Mouse (Mus musculus): ENCODE measurements around the gene Gm29609. TPM values are rescaled to one million over a fixed set of nuclear protein-coding genes. Genes with fewer than 3 reads are reported as not detected.

The Gm29609 gene
- polyA plus RNA-seq, 1 experiment from 2014 or later, result 1.3 TPM

- Histone ChIP-seq H3K27ac (replicated peaks) (no peak overlapping the region), H3K4me2 (replicated peaks) (no peak overlapping the region), H3K27me3 (no peaks in the 10 kb centered on the region), H3K4me1 (peaks cover 20% of the 10 kb centered on the region), H3K36me3 (peaks cover 73% of the 10 kb centered on the region), H3K9me3 (peaks cover 5% of the 10 kb centered on the region), H3K9ac (replicated peaks) (no peak overlapping the region), H3K4me3 (no peak overlapping the region)
- ATAC-seq (ENCODE audit: low FRiP score, low read depth), result no peak
- 90% methylated on average over 2 of the region's 2 CpGs for WGBS
These were observed 24.2 kb upstream of the Gm29609 start for GRCm38 (mm10) chr5:31203866-31204265.

- peaks cover 5% of the 10 kb centered on the region for H3K9me3 ChIP-seq
- 89% methylated on average over 7 of the region's 7 CpGs for WGBS
- peaks cover 20% of the 10 kb centered on the region for H3K4me1 ChIP-seq
- H3K4me3 ChIP-seq, result peak overlapping the region; percentile 73
- no peak for ATAC-seq (ENCODE audit: low FRiP score, low read depth)
- peak overlapping the region; percentile 80 for H3K27ac ChIP-seq (replicated peaks)
- peak overlapping the region; percentile 85 for H3K4me2 ChIP-seq (replicated peaks)
- H3K9ac ChIP-seq (replicated peaks), result peak overlapping the region; percentile 52
- no peaks in the 10 kb centered on the region for H3K27me3 ChIP-seq
- H3K36me3 ChIP-seq, result peaks cover 77% of the 10 kb centered on the region
These were observed 23.2 kb upstream of the Gm29609 start for GRCm38 (mm10) chr5:31202933-31203332.

GRCm38 (mm10) chr5:31201742-31202590, 22.3 kb upstream of the Gm29609 start, which contains the start of gene Zfp513:
Zfp513 (minus strand) TSS chr5:31202303.
- Histone ChIP-seq H3K4me3 (peak within 1 kb of the TSS; percentile 73), H3K9me3 (peaks cover 5% of the 10 kb centered on the region), H3K36me3 (peaks cover 77% of the 10 kb centered on the region), H3K27me3 (no peaks in the 10 kb centered on the region), H3K4me1 (peaks cover 20% of the 10 kb centered on the region), H3K27ac (replicated peaks) (peak within 1 kb of the TSS; percentile 83), H3K4me2 (replicated peaks) (peak within 1 kb of the TSS; percentile 85), H3K9ac (replicated peaks) (peak within 1 kb of the TSS; percentile 83)
- peak; percentile 98 for ATAC-seq (ENCODE audit: low FRiP score, low read depth)
- 1% methylated on average over 52 of the region's 53 CpGs for WGBS

GRCm38 (mm10) chr5:31201042-31201741, 21.5 kb upstream of the Gm29609 start:
- peak overlapping the region; percentile 85 for H3K4me2 ChIP-seq (replicated peaks)
- H3K36me3 ChIP-seq, result peaks cover 79% of the 10 kb centered on the region
- peaks cover 5% of the 10 kb centered on the region for H3K9me3 ChIP-seq
- ATAC-seq (ENCODE audit: low FRiP score, low read depth), result no peak
- 19% methylated on average over 13 of the region's 13 CpGs for whole genome bisulfite sequencing
- H3K27me3 ChIP-seq, result no peaks in the 10 kb centered on the region
- peak overlapping the region; percentile 83 for H3K27ac ChIP-seq (replicated peaks)
- peak overlapping the region; percentile 73 for H3K4me3 ChIP-seq
- peak overlapping the region; percentile 83 for H3K9ac ChIP-seq (replicated peaks)
- peaks cover 20% of the 10 kb centered on the region for H3K4me1 ChIP-seq

GRCm38 (mm10) chr5:31200327-31200768, 20.6 kb upstream of the Gm29609 start:
- Histone ChIP-seq H3K4me2 (replicated peaks) (peak overlapping the region; percentile 85), H3K4me3 (peak overlapping the region; percentile 5; the same call in 1 of the 2 replicates), H3K4me1 (peaks cover 20% of the 10 kb centered on the region), H3K9ac (replicated peaks) (no peak overlapping the region), H3K36me3 (peaks cover 81% of the 10 kb centered on the region), H3K27me3 (no peaks in the 10 kb centered on the region), H3K27ac (replicated peaks) (no peak overlapping the region), H3K9me3 (peaks cover 5% of the 10 kb centered on the region)
- WGBS, result 92% methylated on average over 27 of the region's 27 CpGs
- ATAC-seq (ENCODE audit: low FRiP score, low read depth), result no peak

- ATAC-seq (ENCODE audit: low FRiP score, low read depth), result no peak
- Histone ChIP-seq H3K27ac (replicated peaks) (no peak overlapping the region), H3K4me2 (replicated peaks) (0 out of 2 replicates have a peak overlapping the region, but pooled peaks have one; percentile 85), H3K9me3 (peaks cover 5% of the 10 kb centered on the region), H3K4me1 (peaks cover 20% of the 10 kb centered on the region), H3K4me3 (peak overlapping the region; percentile 5; the same call in 1 of the 2 replicates), H3K27me3 (no peaks in the 10 kb centered on the region), H3K36me3 (peaks cover 82% of the 10 kb centered on the region), H3K9ac (replicated peaks) (no peak overlapping the region)
- 89% methylated on average over 9 of the region's 9 CpGs for WGBS
These were observed 20.2 kb upstream of the Gm29609 start for GRCm38 (mm10) chr5:31199893-31200292.

- no peak overlapping the region for H3K4me2 ChIP-seq (replicated peaks)
- peaks cover 25% of the 10 kb centered on the region for H3K4me1 ChIP-seq
- no peak overlapping the region for H3K27ac ChIP-seq (replicated peaks)
- peaks cover 5% of the 10 kb centered on the region for H3K9me3 ChIP-seq
- peaks cover 81% of the 10 kb centered on the region for H3K36me3 ChIP-seq
- no peak for ATAC-seq (ENCODE audit: low FRiP score, low read depth)
- H3K9ac ChIP-seq (replicated peaks), result no peak overlapping the region
- no peaks in the 10 kb centered on the region for H3K27me3 ChIP-seq
- WGBS, result 93% methylated on average over 19 of the region's 19 CpGs
- no peak overlapping the region for H3K4me3 ChIP-seq
These were observed 19.7 kb upstream of the Gm29609 start for GRCm38 (mm10) chr5:31199321-31199892.

- H3K36me3 ChIP-seq, result peaks cover 74% of the 10 kb centered on the region
These were observed 19.1 kb upstream of the Gm29609 start for GRCm38 (mm10) chr5:31198616-31199320.

GRCm38 (mm10) chr5:31198170-31198569, 18.5 kb upstream of the Gm29609 start:
- H3K9me3 ChIP-seq, result peaks cover 5% of the 10 kb centered on the region
- no peak overlapping the region for H3K9ac ChIP-seq (replicated peaks)
- no peak for ATAC-seq (ENCODE audit: low FRiP score, low read depth)
- peaks cover 68% of the 10 kb centered on the region for H3K36me3 ChIP-seq
- no peak overlapping the region for H3K4me3 ChIP-seq
- H3K27ac ChIP-seq (replicated peaks), result no peak overlapping the region
- WGBS, result 89% methylated on average over 9 of the region's 9 CpGs
- H3K27me3 ChIP-seq, result no peaks in the 10 kb centered on the region
- peaks cover 32% of the 10 kb centered on the region for H3K4me1 ChIP-seq
- H3K4me2 ChIP-seq (replicated peaks), result no peak overlapping the region

More at GRCm38 (mm10) chr5:31198616-31199320, 19.1 kb upstream of the Gm29609 start:
- no peak overlapping the region for H3K9ac ChIP-seq (replicated peaks)
- H3K9me3 ChIP-seq, result peaks cover 5% of the 10 kb centered on the region
- H3K4me3 ChIP-seq, result no peak overlapping the region
- whole genome bisulfite sequencing, result 90% methylated on average over 5 of the region's 5 CpGs
- H3K27ac ChIP-seq (replicated peaks), result no peak overlapping the region
- ATAC-seq (ENCODE audit: low FRiP score, low read depth), result no peak
- H3K27me3 ChIP-seq, result no peaks in the 10 kb centered on the region
- H3K4me2 ChIP-seq (replicated peaks), result no peak overlapping the region
- peaks cover 31% of the 10 kb centered on the region for H3K4me1 ChIP-seq

GRCm38 (mm10) chr5:31197072-31197471, 17.4 kb upstream of the Gm29609 start:
- Histone ChIP-seq H3K27ac (replicated peaks) (no peak overlapping the region), H3K4me2 (replicated peaks) (no peak overlapping the region), H3K27me3 (no peaks in the 10 kb centered on the region), H3K9ac (replicated peaks) (no peak overlapping the region), H3K4me3 (no peak overlapping the region), H3K4me1 (peaks cover 30% of the 10 kb centered on the region), H3K9me3 (peaks cover 5% of the 10 kb centered on the region), H3K36me3 (peaks cover 62% of the 10 kb centered on the region)
- WGBS, result 95% methylated on average over 12 of the region's 12 CpGs
- no peak for ATAC-seq (ENCODE audit: low FRiP score, low read depth)

- H3K36me3 ChIP-seq, result peaks cover 62% of the 10 kb centered on the region
- H3K4me3 ChIP-seq, result no peak overlapping the region
- H3K4me1 ChIP-seq, result peaks cover 32% of the 10 kb centered on the region
- no peak overlapping the region for H3K4me2 ChIP-seq (replicated peaks)
- H3K27me3 ChIP-seq, result no peaks in the 10 kb centered on the region
- WGBS, result 95% methylated on average over 10 of the region's 10 CpGs
- no peak overlapping the region for H3K27ac ChIP-seq (replicated peaks)
- no peak overlapping the region for H3K9ac ChIP-seq (replicated peaks)
- H3K9me3 ChIP-seq, result peaks cover 5% of the 10 kb centered on the region
- ATAC-seq (ENCODE audit: low FRiP score, low read depth), result no peak
These were observed 16.5 kb upstream of the Gm29609 start for GRCm38 (mm10) chr5:31196207-31196606.
